Mouse (Mus musculus) Patski (cell line): ENCODE data around the gene Asb5. TPM values are rescaled to one million over a fixed set of nuclear protein-coding genes. Genes with fewer than 3 reads are reported as not detected.

Experiments
- ATAC-seq: fragments of 100-300 bp; one replicate; pipeline ENCODE4 v1.8.0; 2021
- CTCF ChIA-PET: fragments of 350-600 bp; sonication (Branson Sonifier 250); formaldehyde crosslinking; loops from one replicate; lab custom pipeline; 2022; ENCODE audit warnings: inconsistent platforms; lab: Charles Lee
- POLR2A ChIA-PET: fragments of 350-600 bp; sonication (Branson Sonifier 250); formaldehyde crosslinking; loops from one replicate; lab custom pipeline; 2022; ENCODE audit warnings: antibody characterized with exemption, inconsistent platforms; lab: Charles Lee
- DNase-seq: peaks from one replicate; pipeline ENCODE4 v3.0.0-alpha.2; 2011; ENCODE audit warnings: low read depth, low spot score
- H3K27me3 ChIP-seq: fragments of 371-371 bp; one replicate; pipeline ENCODE4 v1.5.1; 2021
- CTCF ChIP-seq: fragments of 100-300 bp; IDR thresholded peaks from one replicate; pipeline ENCODE4 v1.5.1; 2021
- in situ Hi-C: fragments of 300-500 bp; cut with MboI; formaldehyde crosslinking; loops from 3 replicates; pipeline ENCODE4 v1.11.1; 2018; ENCODE audit warnings: low pct_unique_long_range_greater_than_20kb, mixed read lengths
- polyA plus RNA-seq: library from polyadenylated mRNA; unstranded; gene quantifications from one replicate; pipeline ENCODE4 v1.2.3, GENCODE M21; 2021

Asb5 gene
- polyA plus RNA-seq, 1 experiment from 2014 or later, result 29.5 TPM

DNA sequence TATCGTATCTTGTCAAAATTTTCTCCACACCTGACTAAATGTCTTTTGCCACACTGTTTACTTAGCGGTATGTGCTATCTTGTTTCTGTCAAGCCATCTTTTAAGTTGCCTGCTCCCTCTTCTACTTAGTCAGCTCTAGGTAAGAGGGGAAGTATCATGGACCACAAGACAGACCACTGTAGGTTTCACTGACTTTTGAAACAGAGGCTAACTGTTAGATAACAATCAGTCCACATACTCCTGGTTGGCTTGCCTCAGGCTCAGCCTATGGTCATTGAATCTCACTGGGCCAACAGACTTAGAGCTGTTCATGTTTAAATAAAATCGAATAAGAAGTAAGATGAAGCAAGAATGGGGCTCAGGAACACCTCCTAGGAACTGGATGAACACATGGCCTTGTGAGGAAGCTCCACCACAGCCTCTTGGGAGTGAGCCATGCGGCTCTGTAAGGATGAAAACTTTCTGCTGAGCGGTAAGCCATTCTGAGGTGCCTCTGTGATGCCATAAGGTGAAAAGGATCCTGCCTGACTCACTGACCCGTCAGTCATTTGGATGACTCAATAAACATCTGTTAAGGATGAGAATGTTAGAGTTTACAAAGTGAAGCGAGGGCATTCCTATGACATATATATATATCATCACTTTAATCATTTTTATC is 36.4 kb downstream of the Asb5 start:
- DNase-seq (no peak), ATAC-seq (no peak)
- in situ Hi-C loops, result no loop called here
- CTCF ChIA-PET, result interaction anchor here (1.3 kb wide), 1 partner anchor 44 kb away, joined by 3 read pairs; no protein-coding TSS in a partner anchor
- H3K27me3 ChIP-seq, result no peaks in the 10 kb centered on the region
- TF ChIP-seq CTCF, result no peak
- POLR2A ChIA-PET, result interaction anchor here (1.0 kb wide), 1 partner anchor 8 kb away, joined by 3 read pairs; no protein-coding TSS in a partner anchor

DNA sequence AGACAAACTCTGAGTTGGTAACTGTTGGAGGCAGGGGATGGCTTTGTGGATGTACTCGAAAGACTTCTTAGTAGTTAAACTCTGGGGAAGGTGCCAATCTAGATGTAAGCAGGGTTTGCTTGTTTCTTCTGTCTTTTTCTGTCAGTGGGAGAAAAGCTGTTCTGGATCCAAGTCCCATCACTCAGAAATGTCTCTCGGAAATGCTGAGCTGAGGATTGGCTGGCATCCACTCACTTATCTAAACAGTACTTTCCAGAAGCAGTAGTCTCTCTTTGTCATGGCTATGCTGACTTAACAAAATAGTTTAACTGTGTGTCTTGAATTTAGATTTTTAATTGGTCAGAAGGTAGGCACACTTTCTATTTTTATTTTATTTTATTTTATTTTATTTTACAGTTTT is 37.8 kb downstream of the Asb5 start:
- ChIA-PET CTCF (interaction anchor here (1.0 to 1.5 kb wide), 2 partner anchors 10 to 31 kb away, joined by 3 to 6 read pairs; no protein-coding TSS in a partner anchor), POLR2A (no interaction called here)
- TF ChIP-seq CTCF, result no peak
- in situ Hi-C loops, result no loop called here
- ATAC-seq (no peak), DNase-seq (no peak)
- H3K27me3 ChIP-seq, result no peaks in the 10 kb centered on the region

DNA sequence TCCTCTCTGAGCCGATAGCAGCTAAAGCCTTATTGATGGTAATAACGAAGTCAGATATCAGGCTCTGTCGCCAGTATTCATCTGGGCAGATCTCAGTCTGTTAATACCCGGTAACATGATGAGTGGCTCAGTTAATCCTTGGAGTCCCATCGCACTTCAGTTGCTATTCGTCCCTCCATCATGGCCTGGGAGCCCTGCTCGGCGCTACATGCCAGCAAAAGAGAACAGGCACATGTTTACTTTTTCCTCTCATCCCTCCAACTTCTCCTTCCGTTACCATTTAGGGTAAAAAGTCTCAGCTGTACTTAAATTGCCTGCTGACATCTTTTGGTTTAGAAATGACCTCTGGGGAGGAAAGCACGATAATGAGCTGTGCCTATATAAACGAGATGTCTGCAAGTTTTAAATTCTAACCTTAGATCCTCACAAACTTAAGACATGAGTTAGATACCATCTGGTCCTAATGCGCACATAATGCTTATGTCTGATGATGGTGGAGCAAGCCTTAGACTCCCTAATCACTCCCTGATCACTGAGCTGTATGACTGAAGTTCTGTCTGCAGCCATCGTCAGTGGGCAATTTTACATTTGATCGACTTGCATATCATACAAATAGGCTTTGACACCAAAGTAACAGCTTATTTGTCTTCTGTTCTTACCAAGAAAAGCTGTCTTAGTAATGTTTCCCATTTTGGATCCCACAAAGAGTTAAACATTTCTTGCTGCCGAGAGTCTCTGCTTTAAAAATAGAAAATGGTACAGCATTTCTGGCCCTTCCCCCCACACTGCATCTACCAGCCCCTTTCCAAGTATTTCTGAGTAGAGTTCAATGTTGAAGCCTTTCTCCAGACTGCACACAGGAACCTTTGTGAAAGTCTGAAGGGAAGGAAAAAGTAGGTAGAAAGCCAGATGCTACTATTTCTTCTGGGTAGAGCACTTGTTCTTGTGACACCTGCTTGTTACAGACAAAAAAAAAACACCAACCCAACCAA is 41.5 kb downstream of the Asb5 start:
- ChIA-PET POLR2A (no interaction called here), CTCF (interaction anchor here (0.9 to 2.0 kb wide), 5 partner anchors 9 to 63 kb away, joined by 3 to 7 read pairs (median 4); no protein-coding TSS in a partner anchor)
- in situ Hi-C loops, result no loop called here
- DNase-seq, result no peak
- no peak for ATAC-seq
- H3K27me3 ChIP-seq, result no peaks in the 10 kb centered on the region
- TF ChIP-seq CTCF, result no peak

DNA sequence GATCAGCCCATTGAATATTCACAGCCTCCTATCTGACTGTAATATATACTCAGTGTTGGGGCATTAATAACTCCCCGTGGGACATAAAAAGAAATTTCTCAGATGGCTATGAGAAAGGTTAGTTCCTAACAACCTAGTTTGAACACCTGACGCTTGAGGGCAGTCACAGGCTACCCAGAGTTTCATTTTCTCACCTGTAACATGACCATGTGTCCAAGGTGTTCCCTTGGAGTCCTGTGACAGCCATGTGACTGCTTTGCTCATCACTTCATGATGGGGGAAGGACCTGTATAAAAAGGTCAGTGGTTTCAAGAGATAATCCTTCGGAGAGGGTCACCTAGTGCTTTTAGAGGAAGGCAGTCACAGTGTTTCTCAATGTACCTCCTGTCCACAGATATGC is 52.1 kb downstream of the Asb5 start:
- ATAC-seq (no peak), DNase-seq (no peak)
- ChIA-PET CTCF (interaction anchor here (1.0 to 1.8 kb wide), 3 partner anchors 29 to 74 kb away, joined by 3 to 5 read pairs (median 3); no protein-coding TSS in a partner anchor), POLR2A (no interaction called here)
- peak; percentile 55 for TF ChIP-seq CTCF
- in situ Hi-C loops, result no loop called here
- H3K27me3 ChIP-seq, result no peaks in the 10 kb centered on the region

DNA sequence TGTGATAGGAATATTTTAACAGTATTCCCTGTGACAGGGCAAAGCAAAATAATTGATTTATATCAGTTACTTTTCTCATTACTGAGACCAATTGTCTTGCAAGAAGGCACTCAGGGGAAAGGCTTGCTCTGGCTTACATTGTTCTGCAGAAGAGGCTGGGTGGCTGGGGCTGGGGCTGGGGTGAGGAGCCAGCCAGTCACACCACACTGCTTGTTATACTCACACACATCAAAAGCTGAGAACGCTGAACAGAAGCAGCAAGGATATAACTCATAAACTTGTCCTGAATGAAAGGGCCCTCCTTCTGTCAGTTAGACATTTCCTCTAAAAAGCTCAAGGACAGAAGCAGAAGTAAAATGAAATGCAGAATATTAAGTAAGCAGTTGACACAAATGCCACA is 53.5 kb downstream of the Asb5 start:
- DNase-seq, result no peak
- no peaks in the 10 kb centered on the region for H3K27me3 ChIP-seq
- in situ Hi-C loops, result no loop called here
- no peak for ATAC-seq
- TF ChIP-seq CTCF, result no peak
- ChIA-PET CTCF (interaction anchor here (1.6 to 2.4 kb wide), 3 partner anchors 9 to 78 kb away, joined by 6 to 9 read pairs (median 7); no protein-coding TSS in a partner anchor), POLR2A (no interaction called here)

DNA sequence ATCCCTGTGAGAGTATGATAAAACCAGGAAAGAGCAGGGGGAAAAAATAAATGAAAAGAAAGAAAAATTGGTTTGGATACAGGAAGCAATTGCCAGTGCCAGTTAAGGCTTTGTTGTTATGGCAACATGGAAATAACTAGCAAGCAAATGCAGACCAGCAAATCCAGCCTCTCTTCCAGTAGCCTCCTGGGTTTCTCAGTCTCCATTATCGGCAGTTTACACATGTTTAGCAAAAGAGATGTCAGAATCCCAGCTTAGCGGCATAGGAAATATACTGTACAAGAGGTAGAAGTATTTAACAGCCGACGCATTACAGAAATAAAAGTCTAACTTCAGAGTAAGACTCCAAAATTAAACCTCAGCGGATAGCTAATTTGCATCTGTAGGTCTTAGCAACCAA is 65.3 kb downstream of the Asb5 start:
- DNase-seq (no peak), ATAC-seq (no peak)
- in situ Hi-C loops, result no loop called here
- no peaks in the 10 kb centered on the region for H3K27me3 ChIP-seq
- ChIA-PET CTCF (interaction anchor here (1.2 to 1.5 kb wide), 2 partner anchors 15 to 21 kb away, joined by 3 to 6 read pairs; no protein-coding TSS in a partner anchor), POLR2A (no interaction called here)
- no peak for TF ChIP-seq CTCF

DNA sequence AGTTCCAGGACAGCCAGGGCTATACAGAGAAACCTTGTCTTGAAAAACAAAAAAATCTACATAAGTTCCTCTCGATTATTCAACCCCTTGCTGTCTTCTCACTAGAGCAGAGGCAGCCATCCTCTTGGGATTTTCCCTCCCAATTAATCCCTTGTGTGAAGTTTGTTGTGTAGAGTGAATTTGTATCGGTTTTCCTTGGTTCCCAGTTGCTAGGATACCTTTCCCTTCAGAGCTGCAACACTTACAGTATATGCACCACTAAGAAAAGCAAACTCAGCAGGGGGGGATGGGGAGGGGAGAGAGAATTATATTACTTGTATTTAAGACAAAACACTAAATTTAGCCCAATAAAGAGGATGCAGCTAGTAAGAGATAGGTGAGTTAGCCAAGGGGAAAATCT is 66.7 kb downstream of the Asb5 start:
- ChIA-PET CTCF (interaction anchor here (0.8 to 1.4 kb wide), 2 partner anchors 19 to 68 kb away, joined by 3 to 4 read pairs; no protein-coding TSS in a partner anchor), POLR2A (interaction anchor here (0.7 to 1.2 kb wide), 2 partner anchors 17 to 69 kb away, joined by 3 read pairs; no protein-coding TSS in a partner anchor)

DNA sequence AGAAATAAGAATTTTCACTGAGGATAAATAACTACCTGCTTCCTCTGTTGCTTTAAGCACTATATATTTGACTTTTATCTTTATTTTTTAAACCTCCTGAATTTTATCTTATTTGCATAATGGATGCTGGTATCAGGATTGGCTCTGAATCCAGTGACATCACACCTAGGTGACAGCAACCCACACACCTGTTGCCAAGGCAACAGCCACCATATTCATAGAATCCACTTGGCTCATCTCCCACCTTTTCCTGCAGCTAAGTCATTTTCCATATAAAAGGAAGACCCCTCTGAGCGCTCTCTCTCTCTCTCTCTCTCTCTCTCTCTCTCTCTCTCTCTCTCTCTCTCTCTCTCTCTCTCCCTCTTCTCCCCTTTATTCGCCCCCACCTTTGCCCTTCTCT is 67.6 kb downstream of the Asb5 start:
- ATAC-seq (no peak), DNase-seq (no peak)
- H3K27me3 ChIP-seq, result no peaks in the 10 kb centered on the region
- TF ChIP-seq CTCF, result no peak
- CTCF ChIA-PET, result interaction anchor here (0.8 to 1.4 kb wide), 2 partner anchors 19 to 67 kb away, joined by 3 to 4 read pairs; no protein-coding TSS in a partner anchor
- in situ Hi-C loops, result no loop called here
- POLR2A ChIA-PET, result interaction anchor here (0.7 to 1.2 kb wide), 2 partner anchors 24 to 68 kb away, joined by 3 read pairs; no protein-coding TSS in a partner anchor

More for the DNA sequence above, 66.7 kb downstream of the Asb5 start:
- no peaks in the 10 kb centered on the region for H3K27me3 ChIP-seq
- in situ Hi-C loops, result no loop called here
- no peak for ATAC-seq
- no peak for TF ChIP-seq CTCF
- DNase-seq, result no peak

DNA sequence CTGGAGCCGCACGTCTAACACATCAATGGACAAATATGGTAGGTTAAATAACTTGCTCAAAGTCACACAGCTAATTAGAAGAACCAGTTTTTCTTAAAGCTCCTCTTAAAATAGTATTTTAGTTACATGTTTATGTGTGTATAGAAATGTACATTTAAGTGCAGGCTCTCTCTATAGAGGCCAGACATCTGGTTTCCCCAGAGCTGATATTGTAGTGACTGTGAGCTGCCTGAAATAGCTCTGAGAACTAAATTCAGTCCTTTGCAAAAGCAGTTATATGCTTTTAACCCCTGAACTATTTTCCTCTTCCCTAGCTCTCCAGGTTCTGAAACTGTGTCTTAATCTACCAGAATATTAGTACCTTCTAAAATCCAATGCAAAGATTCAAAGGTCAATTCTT is 68.0 kb downstream of the Asb5 start:
- POLR2A ChIA-PET, result interaction anchor here (0.7 to 1.2 kb wide), 2 partner anchors 25 to 68 kb away, joined by 3 read pairs; no protein-coding TSS in a partner anchor
- TF ChIP-seq CTCF, result no peak
- CTCF ChIA-PET, result interaction anchor here (1.4 kb wide), 1 partner anchor 20 kb away, joined by 4 read pairs; no protein-coding TSS in a partner anchor
- ATAC-seq (no peak), DNase-seq (no peak)
- no peaks in the 10 kb centered on the region for H3K27me3 ChIP-seq
- in situ Hi-C loops, result no loop called here
